Mouse (Mus musculus): ENCODE data around the gene Myl7.

- TF ChIP-seq CTCF (IDR thresholded peaks at IDR 0.05; ENCODE audit: low read depth, low read length), result no peak
- TF ChIP-seq EP300 (IDR thresholded peaks at IDR 0.05; ENCODE audit: insufficient read depth, low read depth, low read length), result no peak
- no peak for TF ChIP-seq POLR2A (IDR thresholded peaks at IDR 0.05; ENCODE audit: insufficient read depth, low read length)
These were observed 8.5 kb upstream of the Myl7 start for GRCm38 (mm10) chr11:5907096-5907495.
